Mouse (Mus musculus) CH12.LX (cell line): Measurements from ENCODE around the gene Prkag2.

Experiments
- BHLHE40 ChIP-seq: IDR thresholded peaks from 2 replicates; pipeline ENCODE4 v1.6.1; 2011; ENCODE audit warnings: mild to moderate bottlenecking, low read depth, low read length, improper control_type of control experiment
- CHD2 ChIP-seq: IDR thresholded peaks from 2 replicates; pipeline ENCODE4 v1.6.1; 2011; ENCODE audit warnings: low read length, improper control_type of control experiment
- CTCF ChIP-seq, 2 experiments: IDR thresholded peaks in 1 of 2; conservative IDR thresholded peaks in 1 of 2; 2 replicates each; pipeline ENCODE4 v1.5.1; 2011 to 2012; ENCODE audit warnings: low read depth in 2 of 2, low read length in 2 of 2, improper control_type of control experiment in 1 of 2, inconsistent platforms in 1 of 2, mild to moderate bottlenecking in 1 of 2, moderate library complexity in 1 of 2
- EP300 ChIP-seq: IDR thresholded peaks from 2 replicates; pipeline ENCODE4 v1.6.1; 2011; ENCODE audit warnings: low read length, improper control_type of control experiment
- GABPA ChIP-seq: IDR thresholded peaks from 2 replicates; pipeline ENCODE4 v1.6.1; 2012; ENCODE audit warnings: low read depth, low read length, improper control_type of control experiment, inconsistent platforms; ENCODE audit not compliant: insufficient replicate concordance
- MAX ChIP-seq: IDR thresholded peaks from 2 replicates; pipeline ENCODE4 v1.6.1; 2011; ENCODE audit warnings: low read length, improper control_type of control experiment
- POLR2A ChIP-seq: IDR thresholded peaks from 2 replicates; pipeline ENCODE4 v1.6.1; 2011; ENCODE audit warnings: low read depth, mild to moderate bottlenecking, improper control_type of control experiment, low read length
- POLR2AphosphoS2 ChIP-seq: IDR thresholded peaks from 2 replicates; pipeline ENCODE4 v1.6.1; 2011; ENCODE audit warnings: low read depth, low read length, improper control_type of control experiment
- TBP ChIP-seq: conservative IDR thresholded peaks from 2 replicates; pipeline ENCODE4 v1.6.1; 2011; ENCODE audit warnings: low read depth, low read length, improper control_type of control experiment
- USF1 ChIP-seq: IDR thresholded peaks from 2 replicates; pipeline ENCODE4 v1.6.1; 2014; ENCODE audit warnings: low read depth, mild to moderate bottlenecking, inconsistent platforms, low read length, improper control_type of control experiment
- ZC3H11A ChIP-seq: IDR thresholded peaks from 2 replicates; pipeline ENCODE4 v1.6.1; 2012; ENCODE audit warnings: low read depth, mild to moderate bottlenecking, inconsistent platforms, low read length, improper control_type of control experiment
- ZKSCAN1 ChIP-seq: IDR thresholded peaks from 2 replicates; pipeline ENCODE4 v1.6.1; 2012; ENCODE audit warnings: low read depth, inconsistent platforms, low read length, improper control_type of control experiment, borderline replicate concordance

GRCm38 (mm10) chr5:25088633-25089032, 11.8 kb downstream of the Prkag2 start:
- TF ChIP-seq POLR2A: no peak
- no peak for TF ChIP-seq USF1
- no peak for TF ChIP-seq POLR2AphosphoS2
- TF ChIP-seq CTCF (conservative IDR thresholded peaks at IDR 0.05 in 1 of 2, IDR thresholded peaks at IDR 0.05 in 1 of 2; ENCODE audit: low read depth in 2 of 2, low read length in 2 of 2): no peak
- TF ChIP-seq EP300: no peak
- TF ChIP-seq CHD2: no peak
- TF ChIP-seq BHLHE40: no peak
- no peak for TF ChIP-seq GABPA
- no peak for TF ChIP-seq MAX
- TF ChIP-seq ZC3H11A: no peak
- TF ChIP-seq TBP: no peak
- TF ChIP-seq ZKSCAN1: no peak
